Mouse (Mus musculus) limb, embryonic 11.5 days (tissue): Measurements from ENCODE around the gene Amigo1. TPM values are rescaled to one million over a fixed set of nuclear protein-coding genes. Genes with fewer than 3 reads are reported as not detected.

Experiments
- ATAC-seq: fragments of 200-750 bp; cut with Nextera tagmentation; 2 replicates; pipeline ENCODE4 v1.8.0; 2017; ENCODE audit warnings: low read depth; ENCODE audit not compliant: insufficient number of reproducible peaks, low FRiP score, low TSS enrichment
- DNase-seq: peaks from one replicate; pipeline ENCODE4 v3.0.0-alpha.2; 2015; ENCODE audit warnings: low spot score
- H3K27ac ChIP-seq: fragments of 300-500 bp; sonication (generic); replicated peaks from 2 replicates; pipeline ENCODE4 v1.5.1; 2014; ENCODE audit warnings: low read depth, mild to moderate bottlenecking, low read length
- H3K27me3 ChIP-seq: fragments of 300-500 bp; sonication (generic); 2 replicates; pipeline ENCODE4 v1.6.1; 2014; ENCODE audit warnings: mild to moderate bottlenecking, low read length, mixed read lengths; ENCODE audit not compliant: control insufficient read depth, insufficient read depth
- H3K36me3 ChIP-seq: fragments of 300-500 bp; sonication (generic); 2 replicates; pipeline ENCODE4 v1.6.1; 2014; ENCODE audit warnings: mild to moderate bottlenecking, low read length, moderate library complexity, mixed read lengths; ENCODE audit not compliant: control insufficient read depth, insufficient read depth
- H3K4me1 ChIP-seq: fragments of 300-500 bp; sonication (generic); 2 replicates; pipeline ENCODE4 v1.6.1; 2014; ENCODE audit warnings: low read length, mixed read lengths; ENCODE audit not compliant: control insufficient read depth, insufficient read depth
- H3K4me2 ChIP-seq: fragments of 300-500 bp; sonication (generic); 2 replicates; pipeline ENCODE4 v1.6.1; 2014; ENCODE audit warnings: low read depth, mild to moderate bottlenecking, moderate library complexity; ENCODE audit not compliant: severe bottlenecking
- H3K4me3 ChIP-seq: fragments of 300-500 bp; sonication (generic); 2 replicates; pipeline ENCODE4 v1.5.1; 2014; ENCODE audit warnings: low read depth, low read length
- H3K9ac ChIP-seq: fragments of 300-500 bp; sonication (generic); 2 replicates; pipeline ENCODE4 v1.6.1; 2014; ENCODE audit warnings: mild to moderate bottlenecking, low read length
- H3K9me3 ChIP-seq: fragments of 300-500 bp; sonication (generic); 2 replicates; pipeline ENCODE4 v1.6.1; 2016; ENCODE audit warnings: low read length; ENCODE audit not compliant: control insufficient read depth
- WGBS: fragments of 180-500 bp; shearing (Covaris S2); extraction: QIAGEN DNeasy Blood & Tissue Kit; methylation state at CpG from one replicate; pipeline ENCODE4 v1.1.7; 2014; 5-methylcytosine and 5-hydroxymethylcytosine counted together
- polyA plus RNA-seq: library from polyadenylated mRNA; unstranded; fragments of >200 nt; fragmentation: Nextera tagmentation; extraction: Ambion mirVana; gene quantifications from 2 replicates; pipeline ENCODE4 v1.2.1, GENCODE M21; 2014

Gene Amigo1
- polyA plus RNA-seq, 1 experiment from 2014 or later: 2.7 TPM

DNA sequence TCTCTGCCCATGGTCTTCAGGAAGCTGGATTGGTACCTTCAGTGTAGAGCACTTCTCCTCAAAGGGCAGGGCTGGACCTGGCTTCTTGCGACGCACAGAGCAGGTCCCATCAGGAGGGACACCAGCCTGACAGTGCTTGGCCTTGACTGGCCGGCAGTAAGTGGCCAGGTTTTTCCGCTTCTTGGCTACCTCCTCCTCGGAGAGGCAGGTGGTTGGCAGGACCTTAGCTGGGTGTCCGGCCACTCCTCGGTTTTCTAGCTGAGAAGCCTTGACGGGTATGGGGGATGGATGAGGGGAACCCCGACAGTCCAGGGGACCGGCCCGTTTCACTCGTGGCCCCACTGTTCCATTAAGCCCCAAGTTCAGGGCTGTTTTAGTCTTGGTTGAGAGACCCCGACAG, 17.1 kb downstream of the Amigo1 start:
- WGBS: 95% methylated on average over 13 of the region's 13 CpGs
- no peaks in the 10 kb centered on the region for H3K27me3 ChIP-seq
- DNase-seq (no peak), ATAC-seq (no peak)
- H3K4me3 ChIP-seq: no peak overlapping the region
- peaks cover 3% of the 10 kb centered on the region; the same call in 1 of the 2 replicates for H3K4me1 ChIP-seq
- no peak overlapping the region for H3K9ac ChIP-seq
- no peaks in the 10 kb centered on the region for H3K9me3 ChIP-seq
- no peak overlapping the region for H3K27ac ChIP-seq
- peaks cover 21% of the 10 kb centered on the region; the same call in 1 of the 2 replicates for H3K36me3 ChIP-seq
- no peak overlapping the region for H3K4me2 ChIP-seq

DNA sequence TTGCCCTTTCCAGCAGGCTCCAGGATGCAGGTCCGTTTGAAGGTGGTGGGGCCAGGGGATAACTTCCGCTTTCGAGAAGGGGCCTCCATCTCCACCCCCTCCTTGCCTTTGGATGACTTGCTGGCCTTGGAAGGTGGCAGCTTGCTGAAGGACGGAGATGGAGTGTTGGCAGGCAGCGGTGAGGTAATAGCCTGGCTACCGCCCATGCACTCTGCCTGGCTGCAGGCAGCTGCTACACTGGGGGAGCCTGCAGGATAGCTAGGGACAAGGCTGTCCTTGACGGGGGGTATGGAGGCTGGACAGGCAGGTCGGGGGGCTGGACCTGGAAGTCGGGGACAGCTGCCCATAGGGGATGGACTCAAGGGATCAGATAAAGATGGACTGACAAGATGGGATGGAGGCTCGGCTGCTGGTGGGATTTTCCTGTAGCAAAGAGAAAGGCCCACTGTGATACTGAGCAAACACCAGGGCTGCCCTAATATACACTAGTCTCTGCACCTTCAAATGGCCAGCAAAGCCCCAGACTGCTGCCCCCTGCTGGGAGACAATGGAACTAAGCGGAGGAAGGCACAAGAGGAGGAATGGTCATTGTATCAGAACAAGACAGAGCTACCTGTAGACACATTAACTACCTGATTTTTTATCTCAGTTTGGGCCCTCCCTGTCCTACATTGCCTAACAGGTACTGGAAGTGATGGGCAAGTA, 17.6 kb downstream of the Amigo1 start:
- Histone ChIP-seq H3K4me3 (no peak overlapping the region), H3K27me3 (no peaks in the 10 kb centered on the region), H3K4me2 (no peak overlapping the region), H3K9me3 (no peaks in the 10 kb centered on the region), H3K36me3 (peaks cover 21% of the 10 kb centered on the region; the same call in 1 of the 2 replicates), H3K27ac (no peak overlapping the region), H3K9ac (no peak overlapping the region), H3K4me1 (peaks cover 6% of the 10 kb centered on the region)
- ATAC-seq: no peak
- peak; percentile 88 for DNase-seq
- 82% methylated on average over 11 of the region's 11 CpGs for WGBS

DNA sequence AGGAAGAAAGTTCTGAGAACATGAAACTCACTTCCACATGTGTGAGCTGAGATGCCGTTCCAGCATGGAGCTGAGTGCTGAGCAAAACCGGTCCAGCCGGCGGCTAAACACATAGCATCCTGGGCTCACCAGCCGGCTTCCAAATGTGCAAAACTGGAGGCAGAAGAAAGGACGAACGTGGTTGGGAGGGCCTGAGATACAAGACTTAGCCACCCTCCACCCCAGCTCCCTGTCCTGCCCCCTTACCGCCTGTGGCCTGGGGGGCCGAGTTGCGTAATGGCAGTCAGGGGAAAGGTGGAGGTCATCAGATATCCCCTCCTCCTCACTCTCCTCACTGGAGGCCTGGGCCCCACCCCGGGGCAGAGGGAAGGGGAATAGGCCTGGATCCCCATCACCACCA, 18.3 kb downstream of the Amigo1 start:
- no peaks in the 10 kb centered on the region for H3K27me3 ChIP-seq
- no peak overlapping the region for H3K4me3 ChIP-seq
- H3K4me2 ChIP-seq: no peak overlapping the region
- H3K9me3 ChIP-seq: no peaks in the 10 kb centered on the region
- no peak overlapping the region for H3K9ac ChIP-seq
- no peak overlapping the region for H3K27ac ChIP-seq
- DNase-seq (no peak), ATAC-seq (no peak)
- H3K4me1 ChIP-seq: peaks cover 12% of the 10 kb centered on the region
- H3K36me3 ChIP-seq: peaks cover 21% of the 10 kb centered on the region; the same call in 1 of the 2 replicates
- 90% methylated on average over 11 of the region's 11 CpGs for WGBS

DNA sequence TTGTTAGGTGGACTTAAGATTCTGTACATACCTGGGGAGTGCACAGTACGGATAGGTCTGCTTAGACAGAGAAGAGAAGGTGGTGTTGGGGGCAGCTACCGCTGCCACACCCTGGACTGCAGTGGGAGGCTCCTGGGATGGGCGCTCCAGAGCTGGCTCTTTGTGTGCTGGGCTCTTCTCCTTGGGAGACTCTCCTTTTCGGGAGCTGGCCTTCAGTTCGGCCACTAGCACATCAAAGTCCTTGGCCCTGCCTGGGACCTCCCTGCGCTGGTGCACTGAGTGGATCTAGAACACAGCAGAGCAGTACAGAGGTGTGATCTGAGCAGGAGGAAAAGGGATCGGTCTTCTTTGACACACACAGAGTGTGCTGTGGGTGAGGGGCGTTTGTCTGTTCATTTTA, 19.5 kb downstream of the Amigo1 start:
- Histone ChIP-seq H3K36me3 (peaks cover 21% of the 10 kb centered on the region; the same call in 1 of the 2 replicates), H3K4me3 (no peak overlapping the region), H3K27me3 (no peaks in the 10 kb centered on the region), H3K4me1 (peaks cover 9% of the 10 kb centered on the region), H3K9ac (no peak overlapping the region), H3K4me2 (no peak overlapping the region), H3K9me3 (no peaks in the 10 kb centered on the region), H3K27ac (no peak overlapping the region)
- DNase-seq: no peak
- ATAC-seq: no peak
- 88% methylated on average over 8 of the region's 8 CpGs for WGBS

DNA sequence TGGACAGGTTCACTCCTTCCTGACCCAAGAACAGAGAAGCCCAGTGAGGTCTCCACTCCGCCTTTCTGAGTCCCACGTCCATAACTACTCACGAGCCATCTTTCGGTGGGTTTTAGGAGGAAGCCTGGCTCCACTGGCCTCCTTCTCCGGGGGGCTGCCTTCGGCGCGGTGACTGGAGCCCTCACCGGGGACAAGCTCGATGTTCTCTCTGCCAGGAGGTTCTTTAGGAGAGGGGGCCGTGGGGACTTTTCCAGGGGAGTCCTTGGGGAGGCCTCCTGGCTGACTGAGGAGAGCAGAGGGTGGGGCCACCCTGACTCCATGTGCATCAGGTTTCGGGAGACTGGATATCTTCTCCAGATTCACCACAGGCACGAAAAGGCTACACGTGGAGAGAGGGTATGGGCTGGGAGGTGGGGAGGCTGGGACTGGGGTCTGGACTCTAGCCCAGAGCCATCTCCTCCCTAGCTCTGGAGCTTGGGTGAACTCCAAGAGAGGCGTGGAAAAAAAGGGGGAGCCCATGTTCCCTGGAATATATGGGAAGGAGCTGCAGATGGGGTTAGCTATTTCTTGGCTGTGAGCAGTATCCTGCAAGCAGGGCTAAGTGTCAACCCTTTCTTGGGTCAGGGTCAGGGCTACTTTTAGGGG, 20.7 kb downstream of the Amigo1 start:
- H3K4me2 ChIP-seq: no peak overlapping the region
- no peak for ATAC-seq
- DNase-seq: no peak
- no peak overlapping the region for H3K4me3 ChIP-seq
- H3K27me3 ChIP-seq: no peaks in the 10 kb centered on the region
- peaks cover 21% of the 10 kb centered on the region; the same call in 1 of the 2 replicates for H3K36me3 ChIP-seq
- H3K27ac ChIP-seq: no peak overlapping the region
- 92% methylated on average over 15 of the region's 15 CpGs for WGBS
- H3K4me1 ChIP-seq: peaks cover 12% of the 10 kb centered on the region
- no peak overlapping the region for H3K9ac ChIP-seq
- no peaks in the 10 kb centered on the region for H3K9me3 ChIP-seq

DNA sequence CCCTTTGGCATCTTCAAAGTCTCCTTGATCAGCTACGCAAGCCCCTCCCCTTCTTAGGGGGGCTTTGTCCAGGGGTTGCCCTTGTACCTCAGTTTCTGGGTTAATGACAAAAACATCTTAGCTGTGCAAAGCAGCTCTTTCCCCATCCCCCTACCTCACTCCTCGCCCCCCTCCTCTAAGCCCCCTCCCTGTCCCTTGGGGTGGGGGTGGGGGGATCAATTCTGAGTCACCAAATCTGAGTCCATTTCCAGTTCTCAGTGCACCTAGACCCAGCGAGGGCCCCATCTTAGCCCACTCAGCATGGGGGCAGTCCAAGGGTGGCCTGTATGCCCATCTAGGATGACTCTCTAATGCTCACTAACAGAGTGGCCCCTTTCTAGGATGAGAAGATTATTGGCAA, 22.9 kb downstream of the Amigo1 start:
- 55% methylated on average over 3 of the region's 3 CpGs for WGBS
- H3K27me3 ChIP-seq: no peaks in the 10 kb centered on the region
- H3K27ac ChIP-seq: 0 out of 2 replicates have a peak overlapping the region, but pooled peaks have one; percentile 14
- peak overlapping the region; percentile 95 for H3K4me2 ChIP-seq
- peak overlapping the region; percentile 61 for H3K4me3 ChIP-seq
- peaks cover 12% of the 10 kb centered on the region for H3K4me1 ChIP-seq
- H3K36me3 ChIP-seq: peaks cover 18% of the 10 kb centered on the region; the same call in 1 of the 2 replicates
- no peaks in the 10 kb centered on the region for H3K9me3 ChIP-seq
- H3K9ac ChIP-seq: peak overlapping the region; percentile 86
- ATAC-seq (no peak), DNase-seq (no peak)

DNA sequence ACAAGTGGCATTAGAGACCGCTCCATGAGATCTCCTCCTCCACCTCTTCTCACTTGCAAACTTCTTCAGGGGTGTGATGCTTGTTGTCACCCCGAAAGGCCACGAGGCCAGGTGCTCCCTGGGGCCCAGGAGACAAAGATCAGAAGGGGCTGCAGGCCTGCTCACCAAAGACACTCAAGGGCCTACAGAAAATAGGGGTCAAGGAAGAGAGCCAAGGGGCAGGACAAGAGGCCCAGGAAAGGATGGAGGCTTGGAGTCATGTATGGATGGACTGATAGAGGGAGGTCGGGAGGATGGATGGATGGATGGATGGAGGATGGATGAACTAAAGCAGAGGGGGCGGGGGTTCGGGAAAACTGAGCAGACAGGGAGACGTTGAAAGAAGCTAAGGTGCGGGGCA, 23.4 kb downstream of the Amigo1 start:
- WGBS: 7% methylated on average over 8 of the region's 8 CpGs
- H3K27ac ChIP-seq: no peak overlapping the region; the same call in 1 of the 2 replicates
- peaks cover 18% of the 10 kb centered on the region; the same call in 1 of the 2 replicates for H3K36me3 ChIP-seq
- peak overlapping the region; percentile 61 for H3K4me3 ChIP-seq
- H3K9me3 ChIP-seq: no peaks in the 10 kb centered on the region
- ATAC-seq: 0 out of 2 replicates have a peak, but pooled peaks have one; percentile 3
- no peaks in the 10 kb centered on the region for H3K27me3 ChIP-seq
- peak; percentile 43 for DNase-seq
- peak overlapping the region; percentile 86 for H3K9ac ChIP-seq
- peaks cover 12% of the 10 kb centered on the region for H3K4me1 ChIP-seq
- H3K4me2 ChIP-seq: peak overlapping the region; percentile 95

DNA sequence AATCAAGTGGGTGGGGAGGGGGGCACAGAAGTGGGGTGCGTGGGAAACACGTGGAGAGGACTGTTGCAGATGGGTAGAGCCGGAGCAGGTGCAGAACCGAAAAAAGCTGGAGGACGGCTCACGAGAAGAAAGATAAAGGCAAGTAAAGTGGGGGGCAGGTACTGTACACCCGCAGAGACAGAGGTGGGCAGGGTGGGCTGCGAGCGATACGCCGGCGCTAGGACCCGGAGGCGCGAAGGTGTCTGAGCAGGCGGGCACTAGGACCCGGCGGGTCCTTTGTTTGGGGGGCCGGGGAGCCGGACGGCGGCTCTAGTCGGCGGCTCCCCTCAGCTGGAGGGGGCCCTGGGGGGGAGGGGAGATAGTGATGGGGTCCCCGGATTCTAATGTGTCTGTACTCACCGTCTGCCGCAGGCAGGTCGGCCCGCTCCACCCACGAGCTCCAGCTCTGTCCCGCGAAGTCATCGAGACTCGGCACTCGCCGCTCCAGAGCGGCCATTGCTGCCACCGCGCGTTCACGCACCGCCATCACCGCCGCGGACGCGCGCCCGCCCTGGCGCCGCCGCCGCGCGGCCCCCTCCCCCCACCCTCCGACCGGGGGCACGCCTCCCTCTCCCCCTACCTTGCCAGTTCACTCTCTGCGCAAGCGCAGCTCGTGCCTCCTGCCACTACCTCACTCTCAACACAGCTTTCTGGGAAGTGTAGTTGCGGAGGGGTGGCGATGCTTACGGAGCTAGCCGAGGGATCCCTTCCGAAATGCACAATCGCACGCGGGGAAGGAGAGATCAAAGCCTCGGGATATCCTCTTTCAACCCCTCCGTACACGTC, 24.0 kb downstream of the Amigo1 start:
- H3K4me3 ChIP-seq: peak overlapping the region; percentile 61
- no peaks in the 10 kb centered on the region for H3K9me3 ChIP-seq
- peaks cover 14% of the 10 kb centered on the region; the same call in 1 of the 2 replicates for H3K36me3 ChIP-seq
- peaks cover 12% of the 10 kb centered on the region for H3K4me1 ChIP-seq
- no peaks in the 10 kb centered on the region for H3K27me3 ChIP-seq
- H3K9ac ChIP-seq: peak overlapping the region; percentile 86
- WGBS: under 1% methylated on average over 55 of the region's 72 CpGs
- DNase-seq (peak; percentile 95), ATAC-seq (peak; percentile 92)
- H3K27ac ChIP-seq: peak overlapping the region; percentile 80
- H3K4me2 ChIP-seq: peak overlapping the region; percentile 95
